Mouse (Mus musculus): Measurements from ENCODE around the gene Plekhh3.
A peak's percentile ranks its signal among the peaks of the same experiment; 100 is the strongest.
"Not testable (repeated sequence)": the region's sequence is repeated elsewhere in the genome, so short reads cannot be mapped to it uniquely, and the experiment has no call there.

Gene Plekhh3

DNA sequence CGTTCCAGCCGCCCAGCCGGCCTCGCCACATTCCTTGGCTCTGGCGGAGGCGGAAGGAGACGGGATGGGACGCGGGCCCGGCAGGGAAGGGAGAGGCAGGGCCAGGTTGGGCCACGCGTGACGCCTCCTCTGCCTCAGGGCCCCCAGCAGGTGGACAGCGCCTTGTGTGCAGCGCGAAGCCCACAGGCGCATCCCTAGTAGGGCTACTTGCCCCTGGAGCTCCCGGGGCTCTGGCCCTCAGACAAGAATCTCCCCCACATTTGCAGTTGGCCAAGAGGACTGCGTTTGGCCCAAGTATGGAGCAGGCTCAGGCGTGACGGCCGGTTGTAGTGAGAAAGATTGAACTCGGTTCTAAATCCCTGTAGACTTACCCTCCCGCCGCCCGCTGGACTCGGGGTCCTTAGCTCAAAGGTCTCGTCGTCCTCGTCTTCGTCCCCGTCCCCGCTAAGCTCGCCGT lies 769 bp downstream of the Plekhh3 start, which contains the start of gene Cntnap1:
Cntnap1 (plus strand) TSS at position 170 of the 457 bp plus-strand sequence.
- DNase-seq (ENCODE audit: low spot score), result peak; percentile 61

DNA sequence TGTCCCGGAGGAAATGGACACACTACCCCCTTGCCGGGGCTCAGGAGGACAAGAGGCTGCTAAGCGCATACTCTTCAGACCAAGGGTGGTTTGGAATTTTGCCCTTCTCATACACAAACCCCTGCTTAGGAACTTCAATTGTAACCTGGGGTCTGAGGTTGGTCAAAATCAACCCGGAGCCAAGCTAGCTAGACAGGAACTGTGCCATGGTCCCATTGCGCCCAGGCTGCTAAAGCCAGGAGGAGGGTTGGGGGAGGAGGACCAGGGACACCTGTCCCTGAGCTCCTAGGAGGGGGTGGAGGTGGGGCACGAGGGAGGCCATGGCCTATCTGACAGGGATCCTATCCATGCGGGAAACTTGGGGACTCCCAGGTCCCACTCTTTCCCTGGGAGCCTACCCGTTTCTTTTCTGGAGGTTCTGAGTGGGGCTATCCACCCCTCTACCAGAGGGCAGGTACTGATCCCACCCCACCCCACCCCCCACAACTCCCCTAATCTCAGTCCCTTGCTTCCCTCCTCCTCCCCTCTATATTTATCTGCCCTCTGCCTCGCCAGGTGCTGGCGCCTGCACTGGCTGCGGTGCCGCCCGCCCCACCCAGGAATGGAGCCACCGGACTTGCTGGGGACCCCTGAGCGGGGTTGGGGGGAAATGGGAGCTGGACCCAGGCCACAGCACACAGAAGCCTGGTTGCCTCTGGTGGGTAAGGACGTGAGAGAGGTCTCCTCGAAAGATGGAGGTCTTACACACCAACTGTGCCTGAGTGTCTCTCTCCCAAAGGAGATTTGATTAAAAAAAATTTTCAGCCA lies 1.6 kb downstream of the Plekhh3 start:
- DNase-seq (ENCODE audit: low spot score), result no peak

DNA sequence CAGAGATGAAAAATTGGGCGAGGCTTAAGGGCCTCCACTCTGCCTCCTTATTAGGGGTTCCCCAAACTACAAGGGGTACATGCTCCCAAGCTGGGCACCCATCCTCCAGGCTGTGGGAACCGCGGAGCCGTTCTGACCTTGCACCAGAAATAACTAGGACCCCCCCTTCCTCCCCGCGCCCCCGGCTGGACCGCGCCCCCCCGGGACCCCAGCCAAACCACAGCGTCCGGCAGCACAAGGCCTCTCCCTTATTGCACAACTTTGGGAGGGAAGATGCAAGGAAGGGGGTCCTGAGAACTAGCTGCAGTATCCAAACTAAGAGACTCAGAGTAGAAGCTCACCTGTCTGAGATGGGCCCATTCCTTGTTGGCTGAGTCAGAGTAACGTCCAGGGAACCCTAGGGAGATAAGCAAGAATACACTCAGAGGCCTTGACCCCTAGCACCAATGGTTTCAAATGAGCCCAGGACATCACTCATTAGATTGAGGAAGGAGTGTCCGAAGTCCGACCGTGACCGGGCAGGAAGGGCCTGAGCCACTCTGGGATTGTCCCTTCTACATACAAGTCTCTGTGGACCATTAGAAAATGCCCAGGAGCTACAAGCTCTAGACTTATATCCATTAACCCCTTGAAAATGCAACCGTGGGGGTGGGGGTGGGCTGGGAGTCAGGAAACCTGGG lies 2.7 kb downstream of the Plekhh3 start:
- no peak for DNase-seq (ENCODE audit: low spot score)

DNA sequence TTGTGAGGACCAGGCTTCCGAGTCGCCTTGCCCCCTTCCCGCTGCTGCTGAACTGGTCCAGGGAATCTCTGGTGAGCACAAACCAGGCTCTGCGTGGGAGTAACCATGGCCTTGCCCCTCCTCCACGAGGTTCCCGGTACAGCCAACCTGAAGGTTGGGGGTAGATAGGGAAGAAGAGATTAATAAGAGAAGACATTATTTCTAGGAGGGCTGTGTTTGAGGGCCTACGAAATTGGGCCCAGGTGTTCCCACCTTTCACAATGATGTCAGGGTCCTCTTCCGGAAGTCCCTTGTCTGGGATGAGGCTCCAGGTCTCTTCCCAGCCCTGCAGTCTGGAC lies 3.2 kb downstream of the Plekhh3 start:
- no peak for DNase-seq (ENCODE audit: low spot score)

DNA sequence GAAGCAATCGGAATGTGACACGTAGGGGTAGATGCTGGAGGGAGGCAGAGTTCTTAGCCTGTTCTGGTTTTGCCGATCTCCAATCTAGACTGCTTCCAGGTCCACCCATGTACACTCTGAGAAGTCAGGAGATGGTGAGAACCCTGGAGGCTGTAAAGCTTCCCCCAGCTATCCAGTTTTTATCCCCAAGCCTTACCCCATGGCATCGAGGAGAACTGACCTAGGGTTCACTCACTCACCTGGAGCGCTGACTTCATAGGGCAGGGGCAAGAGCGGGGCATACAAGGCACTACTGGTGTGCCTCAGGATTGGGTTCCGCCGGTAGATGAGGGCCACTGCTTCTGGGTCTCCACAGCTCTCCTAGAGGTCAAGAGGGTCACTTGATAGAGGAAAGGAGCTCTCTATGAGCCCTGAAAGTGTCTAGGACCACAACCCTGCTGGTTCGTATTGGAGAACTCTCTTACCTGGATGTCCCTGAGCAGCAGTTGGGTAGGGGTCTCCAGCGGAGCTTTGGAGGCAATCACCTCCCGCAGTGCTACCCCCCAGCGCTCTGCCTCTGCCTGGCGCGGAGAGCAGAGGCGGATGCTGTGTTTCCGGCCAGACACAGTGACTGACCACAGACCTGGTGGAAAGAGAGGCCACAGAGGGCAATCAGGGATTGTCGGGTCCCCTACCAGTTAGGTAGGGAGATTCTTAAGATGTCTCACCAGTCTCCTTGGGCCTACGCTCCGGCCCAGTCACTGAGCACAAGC lies 3.8 kb downstream of the Plekhh3 start:
- DNase-seq (ENCODE audit: low spot score), result no peak

DNA sequence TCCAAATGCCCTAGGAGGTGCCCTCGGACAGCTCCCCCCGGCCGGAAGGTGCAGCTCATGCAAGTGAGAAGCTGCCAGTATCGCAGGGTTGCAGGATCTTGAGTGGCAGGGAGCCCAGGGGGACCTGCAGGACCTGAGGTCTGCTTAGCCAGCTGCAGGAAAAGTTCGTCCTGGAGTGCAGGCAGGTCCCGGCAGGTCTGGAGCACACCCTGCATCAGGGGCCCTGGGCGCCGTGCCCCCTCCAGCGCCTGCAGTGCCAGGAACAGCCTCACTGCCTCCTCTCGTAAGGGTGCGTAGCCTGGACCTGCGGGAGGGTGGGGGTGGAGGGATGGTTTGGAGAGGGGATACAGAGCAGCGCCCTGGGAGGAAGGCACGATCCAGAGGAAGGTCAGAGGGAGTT lies 4.8 kb downstream of the Plekhh3 start:
- DNase-seq (ENCODE audit: low spot score), result no peak

DNA sequence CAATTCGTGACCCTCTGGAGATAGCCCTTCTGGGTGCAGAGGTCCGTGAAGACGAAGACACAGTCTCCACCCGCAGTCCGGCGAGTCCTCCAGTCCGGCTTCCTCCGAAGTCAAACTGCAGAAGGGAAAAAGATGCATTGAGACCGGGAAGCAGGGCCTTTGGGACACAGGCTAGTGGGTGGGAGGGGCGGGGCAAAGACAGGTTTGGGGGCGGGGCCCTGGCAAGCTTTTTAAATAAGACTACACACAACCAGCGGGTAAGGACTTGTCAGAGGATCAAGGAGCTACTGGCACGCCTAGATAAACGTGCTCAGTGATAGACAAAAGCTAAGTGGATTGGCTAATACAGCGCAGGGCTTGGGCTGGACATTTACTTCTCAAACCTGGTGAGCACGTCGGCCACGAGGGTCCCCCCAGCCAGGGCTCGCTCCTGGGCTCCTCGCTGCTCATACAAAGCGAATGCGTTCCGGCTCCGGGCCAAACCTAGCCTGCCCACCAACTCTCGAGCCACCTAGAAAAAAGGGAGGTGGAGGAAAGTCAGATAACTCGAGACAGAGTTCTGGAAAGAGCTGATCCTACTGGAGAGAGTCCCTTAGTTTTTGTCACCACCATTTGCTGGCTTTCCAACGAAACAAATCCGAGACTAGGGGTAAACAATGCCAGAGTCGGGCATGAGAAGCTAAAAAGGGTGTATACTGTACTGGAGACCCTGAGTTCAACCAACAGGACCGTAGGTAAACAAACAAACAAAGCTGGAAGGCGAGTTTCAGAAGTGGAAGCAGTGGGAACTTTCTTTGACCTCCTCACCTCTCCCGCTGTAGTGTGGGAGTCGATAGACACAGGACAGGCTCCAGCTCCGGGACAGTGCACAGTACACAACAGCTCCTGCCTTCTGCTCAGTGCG lies 6.2 kb downstream of the Plekhh3 start:
- DNase-seq (ENCODE audit: low spot score), result no peak

DNA sequence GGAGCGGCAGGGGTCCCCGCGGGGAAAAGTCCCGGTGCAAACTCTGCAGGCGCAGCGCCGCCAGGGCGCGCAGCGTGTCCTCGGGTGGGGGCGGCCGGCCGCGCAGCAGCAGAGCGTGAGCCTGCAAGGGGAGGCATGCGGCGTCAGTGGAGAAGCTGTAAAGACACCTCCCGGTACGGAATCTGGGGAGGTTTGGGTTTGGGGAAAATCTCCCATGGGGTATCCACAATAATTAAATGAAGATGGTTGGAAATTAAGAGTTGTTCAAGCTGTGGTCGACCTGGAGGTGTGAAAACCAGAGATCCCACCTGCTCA lies 6.8 kb downstream of the Plekhh3 start:
- no peak for DNase-seq (ENCODE audit: low spot score)

DNA sequence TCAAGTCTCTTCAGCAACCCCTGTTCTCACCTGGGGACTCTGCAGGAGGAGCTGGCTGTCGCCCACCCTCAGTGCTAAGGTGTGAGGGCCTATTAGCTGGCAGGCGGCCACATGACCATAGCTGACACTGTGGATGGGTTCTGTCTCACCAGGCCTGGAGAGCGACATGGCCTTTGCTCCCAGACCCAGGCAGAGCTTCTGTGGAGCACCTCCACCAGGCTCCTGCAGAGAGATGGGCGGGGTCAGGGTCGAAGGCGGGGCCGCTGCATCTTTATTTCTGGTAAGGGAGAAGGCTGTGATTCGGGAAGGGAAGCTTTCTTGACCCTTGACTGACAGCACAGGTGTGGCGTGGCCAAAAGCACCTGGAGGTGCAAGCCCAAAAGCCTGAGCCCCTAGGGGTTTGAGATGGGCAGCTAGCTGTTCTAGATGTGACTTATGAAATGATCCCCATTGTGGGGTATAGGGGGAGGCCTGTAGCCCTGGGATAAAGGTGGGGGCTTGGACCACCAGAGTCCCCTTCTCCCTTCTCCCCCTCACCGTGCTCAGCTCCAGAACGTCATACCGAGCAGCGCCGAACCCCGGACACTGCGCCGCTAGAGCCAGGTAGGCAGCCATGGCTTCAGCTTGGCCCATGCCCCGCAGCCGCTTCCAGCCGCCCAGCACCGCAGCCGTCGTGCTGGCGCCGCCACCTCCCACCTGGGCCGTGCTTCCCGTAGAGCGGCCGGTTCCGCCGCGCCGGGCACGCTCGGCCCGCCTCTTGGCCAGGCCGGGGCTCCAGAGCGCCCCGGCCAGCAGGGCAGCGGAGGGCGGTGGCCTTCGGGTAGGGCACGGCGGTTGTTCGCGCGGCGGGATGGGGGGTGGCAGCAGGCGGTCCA lies 7.4 kb downstream of the Plekhh3 start:
- DNase-seq (ENCODE audit: low spot score), result no peak

DNA sequence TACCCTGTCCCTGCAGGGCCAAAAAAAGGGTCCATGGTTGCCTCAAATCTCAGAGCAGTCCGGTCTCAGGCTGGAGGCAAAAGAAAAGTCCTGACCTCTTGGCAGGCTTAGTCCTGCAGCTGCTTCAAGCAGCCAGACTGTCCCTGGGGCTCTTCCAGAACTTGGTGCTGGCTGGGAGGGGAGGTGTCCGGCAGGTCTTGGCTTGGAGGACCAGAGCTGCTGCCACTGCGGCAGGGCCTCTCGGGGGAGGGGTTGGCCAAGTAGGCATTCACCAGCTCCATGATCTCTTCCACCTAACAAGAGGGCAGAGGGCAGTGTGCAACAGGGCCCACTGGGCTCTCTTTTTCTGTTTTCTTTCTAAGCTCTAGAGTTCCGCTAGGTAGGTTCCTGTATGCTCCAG lies 8.4 kb downstream of the Plekhh3 start:
- no peak for DNase-seq (ENCODE audit: low spot score)

DNA sequence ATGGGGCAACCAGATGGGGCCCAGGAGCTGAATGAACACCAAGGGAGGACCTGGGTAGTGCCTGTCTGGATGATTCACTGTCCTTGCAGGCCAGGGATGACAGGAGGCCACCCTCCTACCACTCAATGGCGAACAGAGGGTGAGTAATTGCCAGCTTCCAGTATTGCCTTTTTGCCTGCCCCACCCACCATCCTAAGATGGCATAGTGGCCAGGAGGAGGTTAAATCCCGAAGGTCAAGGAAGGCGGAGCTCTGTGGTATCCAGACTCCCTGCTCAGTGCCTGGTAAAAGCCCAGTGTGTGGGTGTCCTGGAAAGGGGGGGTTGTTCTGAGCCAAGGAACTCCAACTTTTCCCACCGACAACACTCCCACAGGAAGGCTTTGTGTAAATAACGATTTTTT lies 8.8 kb downstream of the Plekhh3 start:
- DNase-seq (ENCODE audit: low spot score), result no peak

DNA sequence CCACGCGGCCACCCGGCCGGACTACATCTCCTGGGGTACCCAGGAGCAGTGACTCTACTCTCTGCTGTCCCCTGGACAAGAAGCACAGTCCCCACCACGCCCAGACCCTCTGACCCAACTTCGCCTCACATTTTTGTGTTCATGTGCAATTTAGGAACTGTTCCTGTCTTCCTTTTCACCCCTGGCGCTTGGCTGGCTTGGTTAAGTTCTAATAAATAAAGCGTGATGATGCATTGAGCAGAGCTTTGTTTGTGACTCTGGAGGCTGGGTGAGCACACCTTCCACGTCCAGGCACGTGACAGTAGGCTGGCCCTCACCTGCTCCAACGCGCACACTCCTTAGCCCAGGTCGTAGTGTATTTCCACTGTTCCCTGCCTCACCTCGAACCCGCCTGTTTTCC lies 9.6 kb downstream of the Plekhh3 start:
- no peak for DNase-seq (ENCODE audit: low spot score)

DNA sequence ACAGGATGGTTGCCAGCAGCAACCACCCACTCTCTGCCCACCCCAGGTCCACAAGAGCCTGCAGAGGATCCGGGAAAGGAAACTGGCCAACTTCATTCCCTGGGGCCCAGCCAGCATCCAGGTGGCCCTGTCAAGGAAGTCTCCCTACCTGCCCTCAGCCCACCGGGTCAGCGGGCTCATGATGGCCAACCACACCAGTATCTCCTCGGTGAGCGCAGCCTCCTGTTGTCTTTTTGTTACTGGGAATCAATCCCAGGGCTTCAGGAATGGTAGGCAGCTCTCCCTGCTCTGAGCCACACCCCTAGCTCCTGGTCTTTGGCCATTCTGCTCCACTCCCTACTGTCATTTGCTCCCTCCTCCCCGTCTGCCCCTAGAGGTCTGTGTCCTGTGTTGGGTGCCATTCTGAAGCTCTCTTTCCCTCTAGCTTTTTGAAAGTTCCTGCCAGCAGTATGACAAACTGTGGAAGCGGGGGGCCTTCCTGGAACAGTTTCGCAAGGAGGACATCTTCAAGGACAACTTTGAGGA lies 10.1 kb downstream of the Plekhh3 start:
- DNase-seq (ENCODE audit: low spot score), result not testable (repeated sequence)

DNA sequence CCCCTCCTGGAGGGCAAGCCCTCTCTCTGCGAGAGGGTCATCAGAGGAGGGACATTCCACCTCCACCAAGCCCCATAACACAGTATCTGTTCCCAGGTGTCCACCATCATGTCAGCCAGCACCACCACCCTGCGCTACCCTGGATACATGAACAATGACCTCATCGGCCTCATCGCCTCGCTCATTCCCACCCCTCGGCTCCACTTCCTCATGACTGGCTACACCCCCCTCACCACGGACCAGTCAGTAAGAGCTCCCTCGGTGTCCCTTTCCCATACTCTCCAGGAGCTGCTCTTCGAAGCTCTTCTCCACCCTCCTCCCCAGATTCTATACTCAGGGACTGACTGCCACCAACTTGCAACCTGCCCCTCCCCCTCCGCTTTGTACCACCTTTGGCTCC lies 11.0 kb downstream of the Plekhh3 start:
- DNase-seq (ENCODE audit: low spot score), result not testable (repeated sequence)

DNA sequence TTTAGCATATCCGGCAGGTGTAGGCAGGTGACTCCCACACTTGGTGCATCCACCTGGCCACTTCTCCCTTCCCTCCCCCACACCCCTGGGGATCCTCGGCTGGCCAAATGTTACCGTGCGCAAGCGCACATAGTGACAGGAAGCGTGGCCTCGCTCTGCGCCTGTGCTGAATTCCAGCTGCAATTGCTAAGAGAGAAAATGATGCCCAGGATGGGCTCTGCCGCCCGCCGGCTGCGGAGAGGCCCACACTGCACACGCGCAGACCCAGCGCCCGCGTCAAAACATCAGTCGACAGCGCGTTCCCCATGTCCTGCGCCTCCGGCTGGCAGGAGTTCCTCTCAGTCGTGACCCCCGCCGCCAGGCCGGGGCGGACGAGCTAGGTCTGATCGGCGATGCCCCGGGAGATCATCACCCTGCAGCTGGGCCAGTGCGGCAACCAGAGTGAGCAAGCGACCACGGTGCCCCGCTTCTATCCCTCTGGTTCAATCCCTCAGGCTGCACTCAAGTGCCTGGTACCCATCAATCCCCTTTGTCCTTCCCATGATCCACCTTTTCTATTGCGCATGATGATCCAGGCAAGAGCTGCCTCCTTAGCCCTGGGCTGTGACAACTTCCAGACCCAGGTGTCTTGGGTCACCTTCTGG lies 15.3 kb downstream of the Plekhh3 start, which contains the start of gene Tubg2:
Tubg2 (plus strand) TSS at position 180 of the 644 bp plus-strand sequence.
- DNase-seq (ENCODE audit: low spot score), result no peak

DNA sequence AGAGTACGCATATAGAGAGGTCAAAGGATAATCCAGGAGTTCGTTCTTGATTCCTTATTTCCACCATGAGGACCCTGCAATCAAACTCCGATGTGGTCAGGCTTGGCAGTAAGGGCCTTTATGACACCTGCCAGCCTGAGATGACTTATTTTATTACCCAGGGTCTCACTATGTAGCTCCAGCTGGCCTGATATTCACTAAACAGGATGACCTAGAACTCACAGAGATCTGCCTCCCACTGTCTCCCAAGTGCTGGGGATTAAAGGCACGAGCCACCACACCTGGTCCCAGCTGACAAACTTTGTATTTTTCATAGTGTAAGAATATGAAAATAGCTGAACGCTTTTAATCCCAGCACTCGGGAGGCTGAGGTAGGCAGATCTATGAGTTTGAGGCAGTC lies 16.0 kb downstream of the Plekhh3 start:
- DNase-seq (ENCODE audit: low spot score), result no peak

DNA sequence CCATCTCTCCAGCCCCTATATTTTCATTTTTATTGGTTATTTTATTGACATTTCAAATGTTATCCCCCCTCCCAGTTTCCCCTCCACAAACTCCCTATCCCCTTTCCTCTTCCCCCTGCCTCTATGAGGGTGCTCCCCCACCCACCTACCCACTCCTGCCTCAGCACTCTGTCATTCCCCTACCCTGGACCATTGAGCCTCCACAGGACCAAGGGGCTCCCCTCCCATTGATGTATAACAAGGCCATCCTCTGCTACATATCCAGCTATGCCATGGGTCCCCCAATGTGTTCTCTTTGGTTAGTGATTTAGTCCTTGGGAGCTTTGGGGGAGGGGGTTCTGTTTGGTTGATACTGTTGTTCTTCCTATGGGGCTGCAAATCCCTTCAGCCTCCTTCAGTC lies 16.5 kb downstream of the Plekhh3 start:
- no peak for DNase-seq (ENCODE audit: low spot score)

DNA sequence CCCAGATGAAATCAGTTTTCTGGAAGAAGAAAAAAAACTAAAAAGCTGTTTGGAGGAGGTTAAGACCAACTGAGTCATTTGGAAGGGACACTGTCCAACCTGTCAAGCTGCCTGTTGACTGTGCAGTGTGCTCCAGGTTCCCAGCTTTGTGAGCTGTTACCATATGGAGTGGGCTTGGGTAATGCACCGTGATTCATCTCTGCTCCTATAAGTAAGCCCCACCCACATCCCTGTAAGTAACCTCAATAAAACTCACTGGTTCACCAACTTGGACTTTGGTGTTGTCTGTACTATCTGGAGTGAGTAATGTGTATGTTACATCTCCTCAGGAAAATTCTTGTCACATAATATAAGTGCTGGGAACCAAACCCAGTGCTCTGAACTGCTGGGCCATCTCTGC lies 18.3 kb downstream of the Plekhh3 start:
- no peak for DNase-seq (ENCODE audit: low spot score)

DNA sequence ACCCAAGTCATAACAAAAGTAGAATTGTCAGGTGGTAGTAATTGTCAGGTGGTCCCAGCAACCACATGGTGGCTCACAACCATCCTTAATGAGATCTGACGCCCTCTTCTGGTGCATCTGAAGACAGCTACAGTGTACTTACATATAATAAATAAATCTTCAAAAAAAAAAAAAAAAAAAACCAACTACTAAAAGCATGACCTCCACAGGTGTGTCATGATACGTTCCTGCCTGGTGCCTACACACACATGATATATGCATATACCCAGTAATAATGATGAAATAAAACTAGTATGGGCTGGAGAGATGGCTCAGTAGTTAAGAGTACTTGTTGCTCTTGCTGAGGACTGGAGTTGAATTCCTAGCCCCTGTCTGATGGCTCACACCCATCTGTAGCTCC lies 20.1 kb downstream of the Plekhh3 start:
- no peak for DNase-seq (ENCODE audit: low spot score)
